Comparison of ENCODE assay signal across 1 mouse cellular context in genomic region chr1:167268360-167269063, GRCm38 (mm10).
TF ChIP-seq lines count a peak whose summit lies in the region.

No protein-coding gene starts in this region.

TF ChIP-seq in CH12.LX, 34 proteins besides CTCF, POLR2A, EP300 and RAD21 (continued from another document):
- no peak for TF ChIP-seq HCFC1 (IDR thresholded peaks at IDR 0.05; ENCODE audit: low read depth, low read length)
- TF ChIP-seq IRF4 (IDR thresholded peaks at IDR 0.05; ENCODE audit: low read depth, low read length) = no peak
- no peak for TF ChIP-seq GABPA (IDR thresholded peaks at IDR 0.05; ENCODE audit: insufficient replicate concordance, low read depth, low read length)
- TF ChIP-seq NELFE (IDR thresholded peaks at IDR 0.05; ENCODE audit: low read depth, low read length) = no peak
- no peak for TF ChIP-seq USF2 (conservative IDR thresholded peaks at IDR 0.05; ENCODE audit: low read depth, low read length)
- no peak for TF ChIP-seq USF1 (IDR thresholded peaks at IDR 0.05; ENCODE audit: low read depth, low read length)
- TF ChIP-seq MEF2A (IDR thresholded peaks at IDR 0.05; ENCODE audit: borderline replicate concordance, low read depth, low read length) = no peak
- TF ChIP-seq UBTF (IDR thresholded peaks at IDR 0.05; ENCODE audit: low read depth, low read length) = no peak
